9 mouse cellular contexts compared by ENCODE assay signal in the genomic region with DNA sequence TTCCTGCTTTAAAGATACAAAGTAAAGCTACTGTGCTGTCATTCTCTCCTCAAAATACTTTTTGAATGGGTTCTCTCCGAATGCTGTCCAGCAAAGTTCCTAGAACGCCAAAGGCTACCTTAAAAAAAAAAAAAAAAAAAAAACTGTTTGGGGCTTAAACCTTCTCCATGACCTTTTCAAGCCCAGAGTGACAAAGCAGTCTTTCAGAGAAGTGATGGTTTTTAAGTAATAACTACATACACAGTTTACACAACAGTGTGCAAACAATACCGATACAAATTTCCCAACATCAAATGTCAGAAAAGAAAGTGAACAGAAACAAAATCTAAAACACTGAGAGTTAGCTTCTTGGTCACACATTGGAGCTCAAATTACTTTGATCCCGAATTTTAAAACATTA. TPM values are rescaled to one million over a fixed set of nuclear protein-coding genes. Genes with fewer than 3 reads are reported as not detected.
DNase-seq lines count a peak whose midpoint lies in the region; ATAC-seq and TF ChIP-seq lines count a peak whose summit lies in the region.
"Had no signal": no experiment of that assay in that cellular context is flagged by ENCODE, and none has a peak within 500 bp of the region (broad histone marks: within the 10 kb centered on the region; RNA-seq: fewer than 3 reads in every experiment).

No protein-coding gene starts in this region.

- DNase-seq in lung, embryonic 14.5 days = no peak
- no peak for DNase-seq in lung, postnatal 36 days
- DNase-seq in limb, embryonic 14.5 days (ENCODE audit: low spot score) = no peak
- DNase-seq in T-cell, adult 2 months (ENCODE audit: low spot score) = no peak
- DNase-seq in gastrocnemius, adult 18-20 months (ENCODE audit: low spot score) = no peak
- DNase-seq in right cerebral cortex, postnatal 14 days = no peak
- DNase-seq: cerebellum, adult 2 months had no signal

- H3K4me3 ChIP-seq in lung, embryonic 14.5 days (ENCODE audit: low read depth, low read length) = peak overlapping the region; percentile 62
- peak overlapping the region; percentile 60 for H3K4me3 ChIP-seq in forebrain, embryonic 13.5 days
- H3K4me3 ChIP-seq in limb, embryonic 14.5 days (replicated peaks; ENCODE audit: low read length) = peak overlapping the region; percentile 60
- peak overlapping the region; percentile 71 for H3K4me3 ChIP-seq in neural tube, embryonic 15.5 days (replicated peaks)

- ATAC-seq in lung, embryonic 14.5 days (ENCODE audit: insufficient read depth) = no peak
- ATAC-seq in forebrain, embryonic 13.5 days = no peak
- no peak for ATAC-seq in limb, embryonic 14.5 days (ENCODE audit: low FRiP score, low read depth)
- no peak for ATAC-seq in neural tube, embryonic 15.5 days (ENCODE audit: low FRiP score)

- 0 out of 2 replicates have a peak overlapping the region, but pooled peaks have one; percentile 9 for H3K27ac ChIP-seq in lung, embryonic 14.5 days (ENCODE audit: low read depth)
- H3K27ac ChIP-seq in forebrain, embryonic 13.5 days = no peak overlapping the region
- H3K27ac ChIP-seq in limb, embryonic 14.5 days (replicated peaks; ENCODE audit: low read depth, low read length) = peak overlapping the region; percentile 99
- H3K27ac ChIP-seq in neural tube, embryonic 15.5 days (replicated peaks) = no peak overlapping the region

- peak overlapping the region; percentile 11; the same call in 1 of the 2 replicates for H3K9ac ChIP-seq in lung, embryonic 14.5 days
- H3K9ac ChIP-seq in forebrain, embryonic 13.5 days = peak overlapping the region; percentile 86; the same call in 1 of the 2 replicates
- peak overlapping the region; percentile 87; the same call in 1 of the 2 replicates for H3K9ac ChIP-seq in limb, embryonic 14.5 days (ENCODE audit: low read depth, low read length, severe bottlenecking)
- H3K9ac ChIP-seq in neural tube, embryonic 15.5 days (replicated peaks) = peak overlapping the region; percentile 89; the same call in 1 of the 2 replicates

- no peak for TF ChIP-seq CTCF in lung, embryonic 14.5 days (IDR thresholded peaks at IDR 0.05; ENCODE audit: low read depth)

- peaks cover 4% of the 10 kb centered on the region; the same call in 1 of the 2 replicates for H3K4me1 ChIP-seq in lung, embryonic 14.5 days (ENCODE audit: insufficient read depth)
- H3K4me1 ChIP-seq in forebrain, embryonic 13.5 days = peaks cover 16% of the 10 kb centered on the region
- peaks cover 6% of the 10 kb centered on the region; the same call in 1 of the 2 replicates for H3K4me1 ChIP-seq in limb, embryonic 14.5 days (ENCODE audit: control insufficient read depth, insufficient read depth, low read length)
- H3K4me1 ChIP-seq in neural tube, embryonic 15.5 days = peaks cover 10% of the 10 kb centered on the region

- TF ChIP-seq POLR2A in limb, embryonic 14.5 days (IDR thresholded peaks at IDR 0.05; ENCODE audit: borderline replicate concordance, extremely low read depth, insufficient read depth, insufficient read length) = no peak

- H3K27me3 ChIP-seq in lung, embryonic 14.5 days (ENCODE audit: insufficient read depth, low read length) = no peaks in the 10 kb centered on the region
- H3K27me3 ChIP-seq in forebrain, embryonic 13.5 days = no peaks in the 10 kb centered on the region
- H3K27me3 ChIP-seq in limb, embryonic 14.5 days (ENCODE audit: control insufficient read depth, insufficient read depth, low read length) = no peaks in the 10 kb centered on the region
- H3K27me3 ChIP-seq in neural tube, embryonic 15.5 days (replicated peaks) = no peaks in the 10 kb centered on the region

- peak overlapping the region; percentile 81 for H3K4me2 ChIP-seq in lung, embryonic 14.5 days
- peak overlapping the region; percentile 65 for H3K4me2 ChIP-seq in forebrain, embryonic 13.5 days
- peak overlapping the region; percentile 66 for H3K4me2 ChIP-seq in limb, embryonic 14.5 days (replicated peaks; ENCODE audit: low read depth, low read length, severe bottlenecking)
- peak overlapping the region; percentile 70 for H3K4me2 ChIP-seq in neural tube, embryonic 15.5 days

- no peaks in the 10 kb centered on the region for H3K9me3 ChIP-seq in lung, embryonic 14.5 days (ENCODE audit: low read depth, low read length)
- H3K9me3 ChIP-seq in forebrain, embryonic 13.5 days (replicated peaks) = no peaks in the 10 kb centered on the region
- H3K9me3 ChIP-seq in limb, embryonic 14.5 days (ENCODE audit: control insufficient read depth, low read length) = no peaks in the 10 kb centered on the region
- H3K9me3 ChIP-seq in neural tube, embryonic 15.5 days (replicated peaks) = no peaks in the 10 kb centered on the region

- 27% methylated on average over 4 of the region's 4 CpGs for WGBS in lung, embryonic 14.5 days
- 50% methylated on average over 4 of the region's 4 CpGs for WGBS in forebrain, embryonic 13.5 days
- 48% methylated on average over 4 of the region's 4 CpGs for WGBS in limb, embryonic 14.5 days
- 56% methylated on average over 4 of the region's 4 CpGs for WGBS in neural tube, embryonic 15.5 days

- H3K36me3 ChIP-seq in lung, embryonic 14.5 days (ENCODE audit: insufficient read depth) = peaks cover 6% of the 10 kb centered on the region
- H3K36me3 ChIP-seq in forebrain, embryonic 13.5 days (ENCODE audit: poor library complexity, severe bottlenecking) = peaks cover 6% of the 10 kb centered on the region
- H3K36me3 ChIP-seq in limb, embryonic 14.5 days (ENCODE audit: control insufficient read depth, insufficient read depth, low read length) = peaks cover 9% of the 10 kb centered on the region
- H3K36me3 ChIP-seq in neural tube, embryonic 15.5 days = peaks cover 5% of the 10 kb centered on the region

RNA-seq across cellular contexts. Expression of gene Sppl2a, which starts 1.3 kb away (rescaled TPM):
- polyA plus RNA-seq in lung, embryonic 14.5 days (2014; fragmentation: Nextera tagmentation; extraction: Ambion mirVana) = 42.7 and 46.0 TPM in 2 replicates
- 37.6 and 43.5 TPM in 2 replicates for polyA plus RNA-seq in forebrain, embryonic 13.5 days (2015; fragmentation: Nextera tagmentation; extraction: Ambion mirVana)
- polyA plus RNA-seq in limb, embryonic 14.5 days (2012; rRNA removed) = 35.9 and 42.1 TPM in 2 replicates
- polyA plus RNA-seq in limb, embryonic 14.5 days (2014; fragmentation: Nextera tagmentation; extraction: Ambion mirVana) = 63.3 and 65.4 TPM in 2 replicates
- polyA plus RNA-seq in neural tube, embryonic 15.5 days (2015; fragmentation: Nextera tagmentation; extraction: Ambion mirVana) = 30.7 and 44.1 TPM in 2 replicates
- total RNA-seq in gastrocnemius, adult 18-20 months (2021) = 10 to 100 TPM; 67.1 to 69.8 TPM

RNA-seq across cellular contexts. Expression of gene Trpm7, which starts 55.8 kb away (rescaled TPM):
- polyA plus RNA-seq in lung, embryonic 14.5 days (2014; fragmentation: Nextera tagmentation; extraction: Ambion mirVana) = 48.0 and 50.8 TPM in 2 replicates
- polyA plus RNA-seq in forebrain, embryonic 13.5 days (2015; fragmentation: Nextera tagmentation; extraction: Ambion mirVana) = 41.3 and 46.3 TPM in 2 replicates
- polyA plus RNA-seq in limb, embryonic 14.5 days (2012; rRNA removed) = 41.8 and 44.3 TPM in 2 replicates
- polyA plus RNA-seq in limb, embryonic 14.5 days (2014; fragmentation: Nextera tagmentation; extraction: Ambion mirVana) = 43.6 and 49.7 TPM in 2 replicates
- polyA plus RNA-seq in neural tube, embryonic 15.5 days (2015; fragmentation: Nextera tagmentation; extraction: Ambion mirVana) = 28.5 and 38.1 TPM in 2 replicates
- total RNA-seq in gastrocnemius, adult 18-20 months (2021) = 10 to 100 TPM; 20.7 to 21.4 TPM

Comparison
In these comparisons a context has a peak if more than half of its experiments do, and no peak if none do; other contexts are left out.
1. H3K27ac ChIP-seq: peak in lung, embryonic 14.5 days (single experiment) and limb, embryonic 14.5 days (single experiment); none in forebrain, embryonic 13.5 days (single experiment) and neural tube, embryonic 15.5 days (single experiment).
2. H3K9ac ChIP-seq: peak in every context shown above with its lines; median percentile 89 in neural tube, embryonic 15.5 days; 87 in limb, embryonic 14.5 days; 86 in forebrain, embryonic 13.5 days; 11 in lung, embryonic 14.5 days.
3. Peak in every context shown above with its lines, with median percentiles within 50 percentile points of each other: H3K4me2 ChIP-seq and H3K4me3 ChIP-seq.